Mouse (Mus musculus) left cerebral cortex, adult 11 months (tissue): Measurements from ENCODE around the gene Sik1.
"Not testable (repeated sequence)": the region's sequence is repeated elsewhere in the genome, so short reads cannot be mapped to it uniquely, and the experiment has no call there.

ENCODE experiments used
- DNase-seq: peaks from one replicate; pipeline ENCODE4 v3.0.0; 2022; ENCODE audit warnings: low spot score

Gene Sik1

GRCm38 (mm10) chr17:31855597-31856518 is at the start of gene Sik1:
Gene Sik1 (minus strand): TSS chr17:31855804.
- peak; percentile 96 for DNase-seq

DNA sequence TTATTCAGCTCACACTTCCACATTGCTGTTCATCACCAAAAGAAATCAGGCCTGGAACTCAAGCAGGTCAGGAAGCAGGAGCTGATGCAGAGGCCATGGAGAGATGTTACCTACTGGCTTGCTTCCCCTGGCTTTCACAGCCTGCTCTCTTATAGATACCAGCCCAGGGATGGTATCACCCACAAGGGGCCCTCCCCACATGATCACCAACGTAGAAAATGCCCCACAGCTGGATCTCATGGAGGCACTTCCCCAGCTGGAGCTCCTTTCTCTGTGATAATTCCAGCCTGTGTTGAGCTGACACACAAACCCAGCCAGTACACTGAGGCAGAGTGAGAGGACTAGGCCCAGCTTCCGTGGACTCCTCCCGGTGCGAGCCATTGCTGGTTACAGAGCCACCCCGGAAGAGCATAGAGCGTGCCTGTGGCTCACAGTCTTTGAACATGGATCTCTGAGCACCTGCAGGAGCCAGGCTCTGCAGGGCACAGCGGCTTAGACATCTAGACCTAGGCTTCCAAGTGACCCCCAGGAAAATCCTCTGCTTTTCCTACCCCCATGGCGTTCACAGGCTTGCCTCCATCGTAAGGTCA is 49.7 kb upstream of the Sik1 start:
- no peak for DNase-seq

- no peak for DNase-seq
Observed at GRCm38 (mm10) chr17:31904036-31904435, 48.4 kb upstream of the Sik1 start.

GRCm38 (mm10) chr17:31902630-31903198 is 47.1 kb upstream of the Sik1 start:
- DNase-seq = no peak

DNA sequence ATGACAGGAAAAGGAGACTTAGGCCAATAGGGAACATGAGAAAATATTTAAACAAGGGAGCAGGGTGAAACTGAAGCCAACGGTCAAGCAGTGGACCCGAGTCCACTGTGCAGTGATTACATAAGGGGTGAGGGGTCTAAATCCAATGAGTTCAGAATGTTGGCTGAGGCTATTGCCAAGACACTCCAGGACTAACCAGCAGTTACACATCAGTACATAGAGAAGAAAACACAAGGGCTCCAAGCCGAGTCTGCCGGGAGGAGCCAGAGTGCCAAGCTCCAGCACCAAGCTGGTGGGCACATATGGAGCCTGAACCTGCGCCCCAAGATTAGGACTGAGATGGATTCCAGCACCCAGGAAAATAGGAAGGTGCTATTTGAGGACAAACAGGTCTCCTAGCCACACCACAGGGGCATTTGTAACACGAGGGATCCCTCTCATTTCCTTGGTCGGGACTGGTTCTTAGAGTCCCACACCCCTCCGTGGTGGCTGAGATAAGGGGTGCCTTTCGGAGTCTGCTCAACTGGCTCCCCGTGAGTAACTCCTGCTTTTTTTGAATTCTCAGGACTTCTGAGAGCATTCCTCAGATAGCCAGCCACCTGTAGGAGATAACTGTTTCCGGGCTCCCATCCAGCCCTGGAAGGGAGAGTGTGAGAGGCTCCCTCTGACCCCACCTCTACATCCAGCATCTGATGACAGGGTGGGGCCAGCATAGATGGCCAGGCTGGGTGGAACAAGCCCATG is 46.0 kb upstream of the Sik1 start:
- DNase-seq = no peak

DNA sequence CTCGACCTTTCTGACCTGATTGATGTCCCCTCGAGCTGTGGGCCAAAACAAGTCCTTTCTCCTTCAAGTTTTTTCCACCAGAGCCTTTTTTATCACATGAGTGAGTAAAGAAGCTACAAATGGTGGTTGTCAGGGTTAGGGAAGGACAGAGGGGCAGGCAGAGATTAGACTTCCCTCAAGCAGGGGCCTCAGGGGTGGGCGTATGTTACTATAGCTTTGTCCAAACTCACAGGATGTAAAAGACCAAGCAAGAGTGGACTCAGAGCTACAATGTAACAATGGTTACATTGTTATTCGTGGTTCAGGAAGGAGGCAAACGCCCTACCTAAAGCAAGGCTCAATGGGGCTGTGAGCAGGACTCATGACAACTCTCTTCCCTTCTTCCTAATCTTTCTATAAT is 43.3 kb upstream of the Sik1 start:
- DNase-seq = no peak

DNA sequence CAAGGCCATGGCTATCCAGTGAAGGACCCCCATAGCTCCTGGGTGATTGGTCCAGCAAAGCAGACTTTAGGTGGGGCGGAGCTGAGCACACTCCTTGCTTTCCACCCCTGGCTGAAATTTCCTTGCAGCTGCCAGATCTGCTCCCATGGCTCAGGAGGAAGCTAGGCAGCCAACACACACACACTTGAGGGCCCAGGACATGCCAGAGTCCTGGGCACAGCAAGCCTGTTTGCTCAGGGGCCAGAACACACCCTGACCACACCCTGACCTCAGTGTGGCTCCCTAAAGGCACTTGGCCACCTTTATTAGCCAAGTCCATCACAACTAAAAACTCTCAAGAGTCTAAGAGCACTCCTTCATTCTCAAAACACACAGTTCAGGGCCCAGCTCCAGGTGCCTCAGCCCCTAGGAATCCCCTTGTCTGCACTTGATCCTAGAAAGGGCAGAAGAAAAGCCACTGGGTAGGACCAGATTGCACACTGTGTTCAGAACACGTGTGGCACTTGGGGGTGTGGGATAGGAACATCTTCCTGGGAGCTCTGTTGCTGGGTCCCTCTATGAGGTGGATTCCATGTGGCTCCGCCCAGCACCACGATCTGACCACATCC is 41.7 kb upstream of the Sik1 start:
- DNase-seq = no peak

GRCm38 (mm10) chr17:31896751-31897150 is 41.1 kb upstream of the Sik1 start:
- DNase-seq = no peak

GRCm38 (mm10) chr17:31896311-31896710 is 40.7 kb upstream of the Sik1 start:
- no peak for DNase-seq

- no peak for DNase-seq
Observed at GRCm38 (mm10) chr17:31893371-31894060, 37.9 kb upstream of the Sik1 start.

DNA sequence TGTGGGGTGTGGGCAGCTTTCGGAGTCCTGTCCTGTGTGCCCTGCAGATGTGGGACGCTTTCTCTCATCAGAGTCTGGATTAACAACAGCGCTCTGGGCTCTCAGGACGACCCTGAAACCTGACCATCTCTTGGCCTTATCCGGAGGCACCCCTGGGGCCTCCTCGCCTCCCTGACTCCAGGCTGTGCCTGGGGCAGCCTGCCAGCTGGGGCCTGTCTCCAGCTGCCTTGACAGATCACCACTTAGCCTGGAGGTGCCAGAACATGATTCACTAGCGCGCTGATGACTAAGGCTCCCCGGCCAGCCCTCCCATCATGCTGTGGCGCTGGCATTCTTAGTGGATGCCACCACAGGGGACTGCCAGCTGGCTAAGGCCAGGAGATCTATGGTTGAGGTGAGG is 37.1 kb upstream of the Sik1 start:
- peak; percentile 41 for DNase-seq

DNA sequence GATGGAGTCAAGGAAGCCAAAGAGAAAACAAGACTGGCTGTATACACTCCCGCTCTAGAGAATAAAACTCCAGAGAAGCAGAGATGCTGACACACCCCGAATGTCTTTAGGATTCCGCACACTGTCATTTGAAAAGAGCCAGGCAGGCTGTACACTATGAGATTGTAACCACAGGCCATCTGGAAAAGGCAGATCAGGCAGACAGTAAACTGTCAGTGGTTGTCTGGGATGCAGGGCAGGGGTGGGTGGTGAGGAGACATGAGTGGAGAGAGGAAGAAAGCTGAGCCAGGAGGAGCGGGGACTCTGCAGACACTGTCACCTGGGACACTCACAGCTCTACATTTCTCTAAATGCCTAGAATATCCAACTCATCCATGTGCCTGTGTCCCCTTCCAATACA is 36.3 kb upstream of the Sik1 start:
- DNase-seq = no peak

DNA sequence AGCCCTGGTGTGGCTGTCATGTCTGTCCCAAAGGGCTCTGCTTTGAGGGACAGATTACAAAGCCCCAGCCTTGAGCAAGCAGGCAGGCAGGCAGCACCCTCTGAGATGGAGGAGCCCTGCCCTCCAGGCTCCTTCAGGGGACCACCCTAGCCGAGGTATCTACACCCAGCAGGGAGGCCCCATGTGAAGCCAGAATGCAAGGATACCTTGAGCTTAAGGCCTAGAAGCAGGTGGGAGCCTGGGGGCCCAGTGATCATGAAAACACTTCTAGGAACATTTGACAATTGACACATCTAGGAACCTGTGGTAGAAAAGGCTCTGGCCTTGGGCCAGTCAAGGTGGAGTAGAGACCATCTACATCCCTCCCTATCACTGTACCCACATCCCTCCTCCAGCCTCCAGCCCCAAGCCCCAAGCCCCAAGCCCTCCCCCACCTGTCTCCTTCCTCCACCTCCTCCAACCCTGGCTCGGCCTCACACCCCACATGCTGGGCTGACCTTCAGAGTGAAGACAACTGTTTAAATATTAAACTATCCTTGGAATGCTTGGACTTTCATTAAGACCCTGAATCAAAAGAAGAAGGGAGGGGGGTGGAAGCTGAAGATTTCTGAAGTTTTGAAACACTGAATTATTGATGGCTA is 34.8 kb upstream of the Sik1 start:
- DNase-seq = no peak

DNA sequence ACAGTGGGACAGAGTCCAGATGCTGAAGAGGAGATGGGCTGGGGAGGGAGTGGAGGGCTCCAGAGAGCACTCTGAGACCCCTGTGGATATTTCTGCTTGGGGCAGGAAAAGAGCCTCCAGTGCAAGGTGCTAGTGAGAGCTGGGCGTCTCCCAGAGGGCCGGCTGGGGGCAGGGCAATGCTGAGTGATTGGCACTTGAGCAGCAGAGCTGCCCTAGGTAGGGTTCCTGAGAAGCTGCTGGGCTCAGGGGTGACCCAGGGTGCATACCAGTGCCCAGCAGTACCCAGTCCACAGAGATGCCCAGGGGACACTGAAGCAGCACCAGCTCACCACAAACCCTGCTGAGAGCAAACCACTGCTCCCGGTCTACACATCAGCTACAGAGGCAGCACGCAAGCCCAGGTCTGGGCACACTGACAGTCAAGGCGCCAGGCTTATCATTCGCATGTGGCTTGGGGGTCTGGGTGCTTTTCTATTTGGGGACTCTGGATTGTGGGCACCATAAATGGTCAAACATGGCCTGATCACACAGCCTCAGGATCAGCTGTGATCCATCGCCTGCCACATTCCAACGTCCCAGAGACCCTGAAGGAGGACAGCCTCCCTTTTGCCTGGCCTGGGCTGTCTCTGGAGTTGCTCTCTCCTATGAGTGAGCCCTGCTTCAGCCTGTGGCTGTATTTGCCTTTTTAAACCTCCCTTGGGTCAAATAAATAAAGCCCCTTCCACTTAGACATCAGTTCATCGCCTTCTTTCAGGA is 34.0 kb upstream of the Sik1 start:
- no peak for DNase-seq

- no peak for DNase-seq
Observed at GRCm38 (mm10) chr17:31888540-31888939, 32.9 kb upstream of the Sik1 start.

DNA sequence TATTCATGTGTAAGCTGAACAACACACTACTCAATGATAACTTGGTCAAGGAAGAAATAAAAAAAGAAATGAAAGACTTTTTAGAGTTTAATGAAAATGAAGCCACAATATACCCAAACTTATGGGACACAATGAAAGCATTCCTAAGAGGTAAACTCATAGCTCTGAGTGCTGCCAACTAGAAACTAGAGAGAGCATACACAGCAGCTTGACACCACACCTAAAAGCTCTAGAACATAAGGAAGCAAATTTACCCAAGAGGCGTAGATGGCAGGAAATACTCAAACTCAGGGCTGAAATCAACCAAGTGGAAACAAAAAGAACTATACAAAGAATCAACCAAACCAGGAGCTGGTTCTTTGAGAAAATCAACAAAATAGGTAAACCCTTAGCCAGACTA is 29.1 kb upstream of the Sik1 start:
- not testable (repeated sequence) for DNase-seq

GRCm38 (mm10) chr17:31879406-31879805 is 23.8 kb upstream of the Sik1 start:
- no peak for DNase-seq

GRCm38 (mm10) chr17:31877650-31878141 is 22.1 kb upstream of the Sik1 start:
- DNase-seq = peak; percentile 35

DNA sequence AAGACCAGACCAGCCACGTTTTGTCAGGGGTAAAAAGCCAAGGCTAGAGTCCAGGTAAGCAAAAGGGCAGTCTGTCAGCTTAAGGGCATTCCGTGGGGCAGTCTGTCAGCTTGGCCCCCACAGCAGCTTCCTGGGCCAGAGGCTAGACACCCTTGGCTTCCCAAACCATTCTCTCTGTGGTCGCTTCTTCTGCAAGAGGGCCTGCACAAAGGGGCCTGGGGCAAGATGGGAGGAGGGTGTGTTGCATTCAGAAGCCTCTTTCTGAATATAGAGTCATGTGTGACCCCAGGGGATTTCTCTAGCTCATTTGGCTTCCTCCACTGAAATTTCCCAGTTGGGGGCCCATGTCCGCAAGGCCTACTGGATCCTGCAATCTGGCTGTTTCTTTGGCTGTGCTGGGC is 21.6 kb upstream of the Sik1 start:
- DNase-seq = no peak

DNA sequence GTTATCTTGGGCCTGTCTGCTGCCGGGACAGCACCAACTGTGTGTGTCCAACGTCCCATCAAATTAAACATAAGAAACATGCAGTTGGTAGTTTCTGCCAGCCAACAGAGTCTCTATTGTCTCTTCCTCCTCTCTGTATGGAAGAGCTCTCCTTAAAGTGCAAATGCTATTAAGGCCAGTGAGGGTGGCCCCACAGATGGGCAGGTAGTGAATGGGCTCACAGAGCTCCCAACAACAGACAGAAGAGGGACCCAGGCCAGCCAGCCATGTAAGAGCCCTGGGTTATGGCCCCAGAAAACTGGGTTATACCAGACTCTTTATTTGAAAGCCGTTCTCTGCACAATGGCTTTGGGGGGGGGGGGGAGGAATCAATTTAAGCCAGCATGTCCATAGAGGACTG is 21.2 kb upstream of the Sik1 start:
- DNase-seq = no peak
